ENCODE assay signal across 11 mouse cellular contexts in the genomic region with DNA sequence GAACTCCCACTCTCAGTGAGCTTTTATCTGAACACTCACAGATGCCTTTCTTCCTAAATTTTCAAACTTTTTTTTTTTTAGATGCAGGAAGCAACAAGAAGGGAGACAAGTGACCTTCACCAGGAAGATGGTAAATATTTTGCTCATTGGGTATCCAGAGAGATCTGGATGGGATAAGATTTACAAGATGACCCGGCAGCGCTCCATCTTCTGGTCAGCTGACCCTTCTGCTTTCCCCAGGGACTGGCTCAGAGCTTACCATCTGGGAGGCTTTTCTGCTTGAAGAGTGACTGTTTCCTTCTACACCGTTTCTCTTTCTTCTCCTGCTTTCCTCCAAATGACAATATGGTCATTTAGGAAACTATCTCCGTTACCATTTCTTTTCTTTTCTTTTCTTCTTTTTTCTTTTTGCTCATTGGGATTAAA. TPM values are rescaled to one million over a fixed set of nuclear protein-coding genes. Genes with fewer than 3 reads are reported as not detected.
A peak's percentile ranks its signal among the peaks of the same experiment; 100 is the strongest.
DNase-seq lines count a peak whose midpoint lies in the region; ATAC-seq and TF ChIP-seq lines count a peak whose summit lies in the region.
"Had no signal": no experiment of that assay in that cellular context is flagged by ENCODE, and none has a peak within 500 bp of the region (broad histone marks: within the 10 kb centered on the region; RNA-seq: fewer than 3 reads in every experiment).

No protein-coding gene starts in this region.

- TF ChIP-seq EP300 in CH12.LX (IDR thresholded peaks at IDR 0.05; ENCODE audit: low read length), result peak; percentile 34; the same call in 1 of the 2 replicates

- peak; percentile 55 for ATAC-seq in frontal cortex, adult (ENCODE audit: low TSS enrichment)
- no peak for ATAC-seq in heart, embryonic 16.5 days (replicated peaks; ENCODE audit: extremely low read depth, insufficient read depth, low FRiP score)

- no peak for DNase-seq in frontal cortex, postnatal 10 days (ENCODE audit: low spot score in 2 of 2)
- DNase-seq in CH12.LX (ENCODE audit: extremely low read depth), result peak; percentile 53
- peak; percentile 72 for DNase-seq in midbrain, embryonic 10.5 days (ENCODE audit: low spot score)
- no peak for DNase-seq in right cerebral cortex, adult 2 months (ENCODE audit: low spot score in 2 of 2)
- no peak for DNase-seq in adrenal gland, postnatal 10 days
- DNase-seq in natural killer cell, adult 2 months (ENCODE audit: low spot score in 2 of 2), result no peak
- DNase-seq: adrenal gland, postnatal 25 days had no signal

- dilution Hi-C loops in CH12.LX (cut with MboI; ENCODE audit: extremely low pct_ligation_motif_present, extremely low pct_unique_long_range_greater_than_20kb, low sequenced_read_pairs), result no loop called here

- peak overlapping the region; percentile 56; the same call in 1 of the 2 replicates for H3K9ac ChIP-seq in CH12.LX (ENCODE audit: insufficient read depth, low read depth)
- no peak overlapping the region for H3K9ac ChIP-seq in heart, embryonic 16.5 days (ENCODE audit: low read length)

- no peak for TF ChIP-seq CTCF in CH12.LX (conservative IDR thresholded peaks at IDR 0.05 in 1 of 2, IDR thresholded peaks at IDR 0.05 in 1 of 2; ENCODE audit: low read depth in 2 of 2, low read length in 2 of 2)

- no peaks in the 10 kb centered on the region for H3K79me2 ChIP-seq in CH12.LX (replicated peaks; ENCODE audit: control insufficient read depth, extremely low read depth, insufficient read depth, poor library complexity, severe bottlenecking)

- TF ChIP-seq RAD21 in CH12.LX (IDR thresholded peaks at IDR 0.05; ENCODE audit: low read depth, low read length), result no peak

- peak overlapping the region; percentile 7 to 26 (median 22) for H3K4me3 ChIP-seq in CH12.LX (replicated peaks in 1 of 3; ENCODE audit: low read depth in 2 of 3, low read length in 2 of 3, poor library complexity in 1 of 3)
- H3K4me3 ChIP-seq in heart, embryonic 16.5 days (ENCODE audit: low read length), result no peak overlapping the region
- peak overlapping the region; percentile 39 for H3K4me3 ChIP-seq in midbrain, embryonic 10.5 days

- H3K4me1 ChIP-seq in CH12.LX (ENCODE audit: control insufficient read depth in 1 of 2, insufficient read depth in 2 of 2), result peaks cover 2 to 13% of the 10 kb centered on the region in 2 experiments; a peak in 3 of 4 replicates
- no peaks in the 10 kb centered on the region for H3K4me1 ChIP-seq in heart, embryonic 16.5 days (ENCODE audit: control insufficient read depth, insufficient read depth, low read length)
- peaks cover 27% of the 10 kb centered on the region for H3K4me1 ChIP-seq in midbrain, embryonic 10.5 days

- H3K27me3 ChIP-seq in CH12.LX (replicated peaks), result peaks cover 31% of the 10 kb centered on the region
- H3K27me3 ChIP-seq in heart, embryonic 16.5 days (ENCODE audit: control insufficient read depth, insufficient read depth, low read length), result no peaks in the 10 kb centered on the region; the same call in 1 of the 2 replicates
- H3K27me3 ChIP-seq in midbrain, embryonic 10.5 days (ENCODE audit: low read depth, poor library complexity, severe bottlenecking), result no peaks in the 10 kb centered on the region

- peak overlapping the region; percentile 89 for H3K4me2 ChIP-seq in CH12.LX (ENCODE audit: insufficient read depth, low read depth, poor library complexity, severe bottlenecking)
- H3K4me2 ChIP-seq in heart, embryonic 16.5 days (ENCODE audit: low read depth, low read length), result peak overlapping the region; percentile 22; the same call in 1 of the 2 replicates

- in situ Hi-C loops in CH12.LX (cut with MboI; ENCODE audit: low pct_ligation_motif_present, low pct_unique_long_range_greater_than_20kb, low sequenced_read_pairs), result no loop called here

- no peak overlapping the region for H3K27ac ChIP-seq in CH12.LX (ENCODE audit: insufficient read depth, low read depth)
- H3K27ac ChIP-seq in heart, embryonic 16.5 days (ENCODE audit: low read length), result no peak overlapping the region
- H3K27ac ChIP-seq in midbrain, embryonic 10.5 days (replicated peaks), result peak overlapping the region; percentile 90

- no peak for TF ChIP-seq POLR2A in CH12.LX (IDR thresholded peaks at IDR 0.05; ENCODE audit: low read depth, low read length)

- 38% methylated on average over 4 of the region's 4 CpGs for WGBS in heart, embryonic 16.5 days
- 11% methylated on average over 4 of the region's 4 CpGs for WGBS in midbrain, embryonic 10.5 days

- H3K9me3 ChIP-seq in CH12.LX (replicated peaks; ENCODE audit: low read length), result no peaks in the 10 kb centered on the region
- H3K9me3 ChIP-seq in heart, embryonic 16.5 days (replicated peaks; ENCODE audit: control insufficient read depth, low read length), result no peaks in the 10 kb centered on the region
- H3K9me3 ChIP-seq in midbrain, embryonic 10.5 days (replicated peaks), result no peaks in the 10 kb centered on the region

- no peaks in the 10 kb centered on the region for H3K36me3 ChIP-seq in CH12.LX (replicated peaks in 1 of 2; ENCODE audit: control insufficient read depth in 1 of 2, insufficient read depth in 1 of 2, low read length in 1 of 2)
- no peaks in the 10 kb centered on the region for H3K36me3 ChIP-seq in heart, embryonic 16.5 days (ENCODE audit: control insufficient read depth, insufficient read depth)
- H3K36me3 ChIP-seq in midbrain, embryonic 10.5 days, result no peaks in the 10 kb centered on the region

TF ChIP-seq in CH12.LX, 34 proteins besides CTCF, POLR2A, EP300 and RAD21:
- peak; percentile 70 for TF ChIP-seq USF2 (conservative IDR thresholded peaks at IDR 0.05; ENCODE audit: low read depth, low read length)
- no peak for TF ChIP-seq KAT2A (IDR thresholded peaks at IDR 0.05; ENCODE audit: insufficient replicate concordance, low read length)
- peak; percentile 60 for TF ChIP-seq ELF1 (IDR thresholded peaks at IDR 0.05; ENCODE audit: low read depth, low read length)
- no peak for TF ChIP-seq SIN3A (IDR thresholded peaks at IDR 0.05; ENCODE audit: low read length)
- peak; percentile 55; the same call in 1 of the 2 replicates for TF ChIP-seq HCFC1 (IDR thresholded peaks at IDR 0.05; ENCODE audit: low read depth, low read length)
- peak; percentile 34; the same call in 1 of the 2 replicates for TF ChIP-seq BHLHE40 (IDR thresholded peaks at IDR 0.05; ENCODE audit: low read depth, low read length)
- TF ChIP-seq PAX5 (IDR thresholded peaks at IDR 0.05; ENCODE audit: low read length), result no peak
- peak; percentile 85 for TF ChIP-seq USF1 (IDR thresholded peaks at IDR 0.05; ENCODE audit: low read depth, low read length)
- TF ChIP-seq ZMIZ1 (IDR thresholded peaks at IDR 0.05; ENCODE audit: low read depth, low read length), result no peak
- TF ChIP-seq IRF4 (IDR thresholded peaks at IDR 0.05; ENCODE audit: low read depth, low read length), result peak; percentile 30; the same call in 1 of the 2 replicates
- no peak for TF ChIP-seq TBP (conservative IDR thresholded peaks at IDR 0.05; ENCODE audit: low read depth, low read length)
- TF ChIP-seq JUN (IDR thresholded peaks at IDR 0.05; ENCODE audit: insufficient read depth, low read depth, low read length), result no peak
- TF ChIP-seq E2F4 (IDR thresholded peaks at IDR 0.05; ENCODE audit: insufficient replicate concordance, low read depth, low read length), result no peak

RNA-seq across cellular contexts. Expression of a gene that starts 25.2 kb away (rescaled TPM):
- total RNA-seq in CH12.LX (2012; rRNA removed), result 0.25 TPM in 2 replicates
- not detected in 2 replicates for total RNA-seq in CH12.LX (2014; rRNA removed)
- 0.39 and 0.49 TPM in 2 replicates for polyA plus RNA-seq in CH12.LX (2012; ENCODE audit: insufficient read length, low read depth)
- 38.7 and 40.0 TPM in 2 replicates for polyA plus RNA-seq in heart, embryonic 16.5 days (2015; fragmentation: Nextera tagmentation; extraction: Ambion mirVana)
- polyA plus RNA-seq in midbrain, embryonic 10.5 days (2016; fragmentation: Nextera tagmentation; extraction: Ambion mirVana), result 94.4 and 100.0 TPM in 2 replicates
- total RNA-seq in adrenal gland, postnatal 10 days (2021), result 100 to 1,000 TPM in 1 of 2 experiments, 10 to 100 TPM in 1; 67.9 to 106 TPM

RNA-seq across cellular contexts. Expression of a gene that starts 32.8 kb away (rescaled TPM):
- total RNA-seq in CH12.LX (2012; rRNA removed) (0.34 and 0.38 TPM in 2 replicates), CH12.LX (2014; rRNA removed) (0.26 TPM in 1 of 2 replicates, not detected in the other)
- 0.19 TPM in 2 replicates for polyA plus RNA-seq in CH12.LX (2012; ENCODE audit: insufficient read length, low read depth)
- polyA plus RNA-seq in heart, embryonic 16.5 days (2015; fragmentation: Nextera tagmentation; extraction: Ambion mirVana), result 0.37 and 0.54 TPM in 2 replicates
- polyA plus RNA-seq in midbrain, embryonic 10.5 days (2016; fragmentation: Nextera tagmentation; extraction: Ambion mirVana), result 2.6 and 3.7 TPM in 2 replicates
- total RNA-seq in adrenal gland, postnatal 10 days (2021), result 1 to 10 TPM; 3.3 to 3.8 TPM
- total RNA-seq: liver, adult 2 months had no signal
- polyA plus RNA-seq: liver, adult 2 months; small intestine, adult 2 months had no signal

RNA-seq across cellular contexts. Expression of a gene that starts 32.8 kb away (rescaled TPM):
- total RNA-seq in CH12.LX (2012; rRNA removed) (0.08 TPM in 1 of 2 replicates, not detected in the other), CH12.LX (2014; rRNA removed) (not detected in 2 replicates)
- polyA plus RNA-seq in CH12.LX (2012; ENCODE audit: insufficient read length, low read depth), result 0.22 TPM in 1 of 2 replicates, not detected in the other
- polyA plus RNA-seq in heart, embryonic 16.5 days (2015; fragmentation: Nextera tagmentation; extraction: Ambion mirVana), result 0.07 TPM in 1 of 2 replicates, not detected in the other
- polyA plus RNA-seq in midbrain, embryonic 10.5 days (2016; fragmentation: Nextera tagmentation; extraction: Ambion mirVana), result 0.07 TPM in 1 of 2 replicates, not detected in the other
- under 1 TPM; 0.15 to 0.33 TPM for total RNA-seq in adrenal gland, postnatal 10 days (2021)
- total RNA-seq: adrenal gland, postnatal 25 days; liver, adult 2 months had no signal
- polyA plus RNA-seq: liver, adult 2 months; small intestine, adult 2 months had no signal

RNA-seq across cellular contexts. Expression of a gene that starts 50.6 kb away (rescaled TPM):
- total RNA-seq in CH12.LX (2012; rRNA removed) (2.1 and 2.6 TPM in 2 replicates), CH12.LX (2014; rRNA removed) (0.86 and 1.6 TPM in 2 replicates)
- polyA plus RNA-seq in CH12.LX (2012; ENCODE audit: insufficient read length, low read depth), result 2.6 and 3.6 TPM in 2 replicates
- 26.3 and 31.3 TPM in 2 replicates for polyA plus RNA-seq in heart, embryonic 16.5 days (2015; fragmentation: Nextera tagmentation; extraction: Ambion mirVana)
- 18.6 and 24.0 TPM in 2 replicates for polyA plus RNA-seq in midbrain, embryonic 10.5 days (2016; fragmentation: Nextera tagmentation; extraction: Ambion mirVana)
- 10 to 100 TPM; 15.1 to 18.4 TPM for total RNA-seq in adrenal gland, postnatal 10 days (2021)

Comparison
In these comparisons a context has a peak if more than half of its experiments do, and no peak if none do; other contexts are left out.
1. DNase-seq: peak in CH12.LX (single experiment) and midbrain, embryonic 10.5 days (single experiment); none in frontal cortex, postnatal 10 days (0 of 2), right cerebral cortex, adult 2 months (0 of 2), adrenal gland, postnatal 10 days (single experiment) and natural killer cell, adult 2 months (0 of 2).
2. RNA of a gene that starts 25.2 kb away (polyA plus RNA-seq): 94.4 to 100.0 TPM in midbrain, embryonic 10.5 days and 38.7 to 40.0 TPM in heart, embryonic 16.5 days; 0.39 to 0.49 TPM in CH12.LX; every median in the first group is over 10 times any median in the second.